Mouse (Mus musculus) kidney, postnatal 25 days (tissue): ENCODE measurements around the gene Tmtc1.
A peak's percentile ranks its signal among the peaks of the same experiment; 100 is the strongest.

ENCODE experiments used
- DNase-seq, 2 experiments: peaks; one replicate each; pipeline ENCODE4 v3.0.0; 2021; ENCODE audit warnings: mixed read lengths in 2 of 2

Tmtc1 gene

DNA sequence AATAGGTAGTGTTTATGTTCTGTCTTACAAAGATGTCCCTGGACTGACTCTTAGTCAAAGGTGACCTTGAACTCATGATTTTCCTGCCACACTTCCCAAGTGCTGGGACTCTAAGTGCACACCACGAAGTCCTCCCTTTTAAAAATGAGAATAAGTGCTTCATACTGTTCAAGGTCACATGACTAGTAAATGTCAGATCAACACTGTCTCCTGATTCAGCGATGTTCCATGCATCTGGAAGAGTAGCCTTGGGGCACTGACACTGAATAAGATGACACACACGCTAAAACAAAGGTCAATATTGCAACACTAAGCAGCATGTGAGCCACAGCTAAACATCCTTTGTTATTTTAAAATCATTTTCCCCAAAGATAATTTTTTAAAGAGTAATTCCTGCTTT, 139.0 kb downstream of the Tmtc1 start:
- no peak for DNase-seq

DNA sequence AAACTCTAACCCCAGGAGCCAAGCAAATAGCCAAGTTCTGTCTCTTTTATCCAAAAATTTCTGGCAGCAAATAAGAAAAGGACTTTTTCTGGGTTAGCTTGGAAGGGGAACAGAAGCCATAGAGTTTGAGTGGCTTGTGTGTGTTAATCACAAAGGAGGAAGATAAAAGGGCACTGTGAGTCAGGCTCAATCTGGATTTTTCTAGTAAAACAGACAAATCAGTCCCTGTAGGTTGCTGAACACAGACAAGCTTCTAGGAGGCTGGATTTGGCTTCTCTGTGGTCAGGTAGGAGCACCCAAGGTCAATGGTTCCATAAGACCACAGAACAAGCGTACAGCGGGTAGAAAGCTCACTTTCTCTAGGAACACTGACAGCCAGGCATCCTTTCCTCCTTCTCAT, 141.9 kb downstream of the Tmtc1 start:
- DNase-seq: no peak

DNA sequence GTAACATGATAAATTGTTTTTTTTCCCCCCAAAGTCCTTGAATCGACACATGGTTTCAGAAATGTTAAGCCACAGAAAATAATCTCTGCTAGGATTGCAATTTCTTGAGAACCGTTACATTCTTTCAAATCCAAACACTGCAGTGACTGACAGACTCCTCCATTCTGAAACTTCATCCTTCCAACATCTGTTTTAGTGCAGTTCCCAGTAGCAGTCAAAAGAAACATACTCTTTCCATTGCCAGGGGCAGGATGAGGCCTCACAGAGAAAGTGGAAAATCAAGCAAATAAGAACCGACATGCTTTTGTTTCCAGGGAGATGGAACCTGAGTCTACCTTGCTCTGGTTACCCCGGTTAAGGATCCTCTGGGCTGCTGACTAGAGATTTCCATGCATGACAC, 147.1 kb downstream of the Tmtc1 start:
- no peak for DNase-seq

DNA sequence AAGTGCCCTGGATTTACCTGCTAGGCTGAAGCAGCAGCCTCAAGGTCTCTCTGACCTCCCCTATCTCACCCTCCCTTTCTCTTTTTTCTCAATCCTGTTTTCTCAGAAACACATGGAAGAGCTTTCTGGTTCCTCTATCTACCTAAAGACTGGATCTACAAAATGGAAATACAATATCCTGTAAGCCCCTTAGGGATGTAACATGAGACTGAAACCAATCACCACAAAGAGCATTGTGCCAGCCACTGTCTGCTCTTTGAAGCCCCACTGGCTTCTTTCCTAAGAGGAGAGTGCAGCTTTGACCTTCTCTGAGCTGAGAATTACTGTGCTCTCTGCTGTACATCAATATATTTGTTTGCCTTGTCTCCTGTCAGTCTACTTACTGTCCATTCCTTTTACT, 147.8 kb downstream of the Tmtc1 start:
- DNase-seq: no peak

DNA sequence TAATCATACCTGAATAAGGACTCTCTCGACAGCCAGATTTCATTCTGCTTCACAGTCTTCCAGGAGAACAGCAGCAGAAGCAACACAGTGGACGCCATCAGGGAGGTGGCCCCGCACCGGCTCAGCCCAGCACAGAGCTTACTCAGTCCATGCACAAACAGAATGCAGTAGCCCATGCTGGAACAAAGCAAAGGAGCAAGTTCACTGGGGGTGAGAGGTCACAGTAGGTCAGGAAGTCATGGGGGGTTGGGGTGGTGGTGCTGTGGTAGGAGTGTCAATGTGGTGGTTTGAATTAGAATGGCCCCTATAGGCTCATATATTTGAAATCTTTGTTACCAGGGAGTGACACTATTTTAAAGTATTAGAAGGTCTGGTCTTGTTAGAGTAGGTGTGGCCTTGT, 149.7 kb downstream of the Tmtc1 start:
- DNase-seq: no peak

DNA sequence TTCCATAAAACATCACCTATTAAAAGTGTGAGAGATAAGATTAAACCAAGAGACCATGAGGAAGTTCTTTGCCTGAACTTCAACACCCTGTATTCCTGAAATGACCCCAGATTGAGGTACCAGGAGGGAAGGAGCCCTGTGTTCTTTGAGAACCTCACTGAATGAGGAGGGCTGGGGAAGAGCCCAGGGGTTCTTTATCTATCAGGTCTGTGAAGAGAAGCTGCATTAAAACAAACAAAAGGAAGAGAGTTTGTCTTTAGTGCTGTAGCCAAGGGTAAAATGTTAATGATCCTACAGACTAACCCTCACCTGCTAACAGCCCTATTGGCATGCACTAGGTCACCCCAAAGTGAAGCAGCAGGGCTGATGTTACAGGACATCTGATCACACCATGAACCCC, 153.3 kb downstream of the Tmtc1 start:
- DNase-seq: no peak

DNA sequence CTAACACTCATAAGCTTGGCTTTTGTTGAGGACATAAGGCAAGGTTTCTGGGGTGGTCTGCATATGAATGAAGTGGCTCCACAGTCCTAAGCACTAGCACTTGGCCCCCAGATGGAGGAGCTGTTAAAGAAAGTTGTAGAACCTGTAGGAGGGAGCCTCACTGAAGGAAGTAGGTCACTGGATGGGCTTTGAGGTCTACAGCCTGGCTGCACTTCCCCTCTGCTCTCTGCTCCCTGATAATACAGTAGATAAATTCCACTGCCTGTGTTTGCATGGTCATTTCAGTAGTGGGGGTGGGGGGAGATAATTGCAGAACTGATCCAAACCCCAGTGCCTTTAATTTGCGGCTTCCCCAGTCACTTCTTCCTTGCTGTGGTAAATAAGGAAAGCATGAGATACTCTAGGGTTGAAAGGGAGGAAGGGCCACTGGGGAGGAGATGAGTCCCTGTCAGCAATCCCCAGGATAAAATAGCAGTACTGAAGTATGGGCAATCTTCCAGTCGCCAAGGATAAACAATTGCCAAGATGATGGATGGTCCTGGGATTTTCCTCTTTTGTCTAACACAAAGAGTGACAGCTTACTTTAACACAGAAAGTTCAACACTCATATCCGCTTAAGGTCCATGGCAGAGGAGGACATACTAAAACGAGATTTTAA, 160.8 kb downstream of the Tmtc1 start:
- DNase-seq: peak in 1 of 2 experiments; percentile 20

DNA sequence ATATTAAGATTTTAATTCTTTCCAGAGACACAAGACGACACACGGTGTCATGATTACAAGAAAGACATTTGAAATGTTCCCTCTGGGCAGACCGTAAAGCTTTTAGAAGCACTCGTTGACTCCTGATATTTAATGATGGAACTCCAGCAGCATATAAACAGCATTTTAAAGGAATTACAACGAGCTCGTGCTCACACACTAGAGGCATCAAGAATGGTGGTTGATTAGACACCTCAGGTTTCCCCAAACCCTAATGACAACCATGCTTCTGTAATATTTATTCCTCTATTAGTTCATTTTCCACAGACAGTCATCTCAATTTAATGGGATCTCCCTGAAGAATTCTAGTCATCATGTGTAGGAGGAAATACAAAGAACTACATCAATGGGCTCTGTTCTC, 164.9 kb downstream of the Tmtc1 start:
- DNase-seq: no peak

DNA sequence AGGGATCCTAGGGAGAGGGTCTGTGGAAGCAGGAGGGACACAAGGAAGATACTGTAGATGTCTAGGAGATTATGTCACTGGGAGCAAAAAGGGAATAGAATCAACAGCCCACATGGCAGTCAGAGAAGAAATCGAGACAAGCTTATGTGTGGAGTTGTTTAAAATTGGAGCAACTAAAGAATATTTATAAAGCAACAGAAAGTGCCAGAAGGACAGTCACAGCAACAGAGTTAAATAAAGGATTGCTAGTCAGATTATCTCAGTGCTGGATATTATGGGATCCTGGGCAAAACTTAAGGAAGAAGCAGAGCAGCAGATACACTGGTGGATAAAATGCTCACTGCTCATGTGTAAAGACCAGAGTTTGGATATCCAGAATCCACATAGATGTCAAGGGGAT, 167.8 kb downstream of the Tmtc1 start:
- no peak for DNase-seq

DNA sequence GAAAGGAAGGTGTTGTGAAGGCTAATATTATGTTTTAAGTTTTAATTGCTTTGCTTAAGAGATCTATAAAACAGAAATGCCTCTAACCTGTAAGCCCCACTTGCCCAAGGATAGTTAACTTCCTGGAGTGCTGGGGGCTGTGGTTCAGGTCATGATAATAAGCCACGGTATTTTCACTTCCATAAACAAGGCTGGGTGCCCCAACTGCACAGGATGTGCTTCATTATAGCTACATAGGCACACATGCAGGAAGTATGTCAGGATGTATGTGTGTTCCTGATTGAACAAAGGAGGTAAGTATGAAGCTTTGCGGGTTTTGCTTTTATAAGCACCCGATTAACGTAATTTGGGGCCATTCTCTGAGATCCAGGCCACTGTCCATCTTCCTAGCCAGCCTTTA, 169.1 kb downstream of the Tmtc1 start:
- DNase-seq: no peak

DNA sequence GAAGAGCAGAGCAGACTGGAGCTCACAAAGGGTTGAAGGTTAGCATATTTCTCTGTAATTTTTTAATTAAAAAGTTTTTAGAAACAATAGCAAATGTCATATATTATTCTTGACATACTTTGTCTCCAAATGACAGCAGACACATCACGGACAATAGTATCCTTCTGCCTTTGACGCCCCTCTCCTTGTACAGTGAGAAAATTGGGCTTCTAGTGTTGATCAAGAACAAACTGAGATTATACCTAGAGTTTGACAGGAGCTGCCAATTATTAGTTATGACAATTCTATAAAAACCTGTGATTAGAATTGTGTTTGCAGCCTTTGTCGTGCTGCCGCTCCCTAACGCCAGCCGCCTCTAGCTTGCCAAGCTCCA, 183.5 kb downstream of the Tmtc1 start:
- no peak for DNase-seq

DNA sequence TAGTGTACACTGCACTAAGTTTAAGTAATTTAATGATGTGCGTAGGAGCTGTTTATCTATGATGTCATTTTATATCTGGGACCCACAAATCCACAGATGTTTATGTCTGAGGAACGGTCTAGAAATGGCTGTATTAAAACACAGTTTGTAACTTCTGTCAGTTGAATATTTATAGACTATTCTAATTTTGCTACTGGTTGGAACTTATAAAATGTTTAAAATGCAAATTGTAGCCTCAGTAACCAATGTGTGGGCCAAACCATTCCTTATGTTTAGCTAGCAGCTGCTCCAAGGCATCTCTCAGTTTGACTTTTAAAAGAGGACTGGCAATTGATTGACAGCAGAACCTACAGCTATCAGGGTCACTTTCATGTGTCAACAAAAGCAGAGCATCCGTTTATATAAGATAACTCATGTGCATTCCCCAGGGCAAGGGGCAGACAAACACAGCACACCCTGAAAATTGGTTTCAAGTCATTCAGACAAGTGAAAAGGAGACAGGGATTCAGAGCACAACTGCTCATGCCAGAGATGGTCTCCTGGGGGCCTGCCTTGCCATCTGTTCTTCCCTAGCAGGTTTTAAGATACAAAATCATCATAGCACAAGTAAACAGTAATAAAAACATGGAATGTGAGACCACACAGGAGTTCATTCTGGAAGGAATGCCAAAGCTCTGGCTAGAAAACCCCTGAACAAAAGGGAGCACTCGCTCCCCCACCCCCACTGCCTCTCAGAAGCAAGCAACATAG, 184.0 kb downstream of the Tmtc1 start:
- DNase-seq: no peak

DNA sequence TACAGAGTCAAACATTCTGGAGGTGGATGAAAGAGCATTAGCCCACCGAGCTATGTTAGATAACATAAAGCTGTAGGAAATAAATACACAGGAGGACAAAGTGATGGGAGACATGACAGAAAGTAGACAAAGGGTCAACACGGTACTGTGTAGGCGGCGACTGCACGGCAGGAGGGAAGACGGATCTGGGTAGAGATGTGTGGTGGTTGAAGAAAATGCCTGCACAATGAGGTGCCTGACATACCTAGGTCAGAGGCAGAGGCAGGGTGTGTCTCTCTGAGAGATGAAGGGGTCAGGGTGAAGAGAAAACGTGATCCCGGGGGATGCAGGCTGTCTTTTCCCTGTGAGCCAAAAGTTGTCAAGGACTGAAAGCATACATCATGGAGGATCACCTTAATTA, 185.1 kb downstream of the Tmtc1 start:
- DNase-seq: no peak

DNA sequence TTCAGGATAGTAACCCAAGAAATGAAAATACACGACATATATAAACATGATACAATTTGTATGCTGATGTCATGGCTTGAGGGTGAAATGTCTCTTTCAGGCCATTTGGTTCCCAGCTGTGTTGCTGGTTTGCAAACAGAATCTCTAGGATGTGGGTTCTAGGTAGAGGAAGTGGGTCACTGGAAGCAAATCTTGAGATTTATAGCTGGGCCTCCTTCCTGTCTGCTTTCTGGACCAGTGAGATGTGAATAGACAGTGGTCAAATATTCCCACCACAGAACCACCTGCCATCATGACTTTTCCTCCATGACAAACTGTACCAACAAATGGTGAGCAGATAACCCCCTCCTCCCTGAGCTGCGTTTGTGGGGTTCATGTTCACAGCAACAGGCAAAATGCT, 186.4 kb downstream of the Tmtc1 start:
- no peak for DNase-seq

DNA sequence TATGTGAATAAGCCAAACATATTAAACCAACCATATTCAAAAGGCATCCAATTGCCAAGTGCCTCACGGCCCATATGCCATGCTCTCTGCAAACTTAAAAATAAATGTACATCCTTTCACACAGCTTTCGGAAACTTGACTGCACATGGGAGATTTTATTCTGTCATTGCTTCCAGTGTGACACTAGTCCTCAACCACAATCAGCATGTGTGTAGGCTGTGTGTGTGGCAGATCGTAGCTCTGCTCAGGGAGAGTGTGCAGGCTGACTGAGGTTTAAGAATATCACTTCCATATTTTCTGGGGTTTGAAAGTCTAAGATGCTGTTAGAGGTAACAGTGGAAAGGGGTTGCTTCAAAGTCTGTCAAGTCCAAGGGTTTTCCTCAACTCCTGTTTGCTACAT, 188.1 kb downstream of the Tmtc1 start:
- no peak for DNase-seq

DNA sequence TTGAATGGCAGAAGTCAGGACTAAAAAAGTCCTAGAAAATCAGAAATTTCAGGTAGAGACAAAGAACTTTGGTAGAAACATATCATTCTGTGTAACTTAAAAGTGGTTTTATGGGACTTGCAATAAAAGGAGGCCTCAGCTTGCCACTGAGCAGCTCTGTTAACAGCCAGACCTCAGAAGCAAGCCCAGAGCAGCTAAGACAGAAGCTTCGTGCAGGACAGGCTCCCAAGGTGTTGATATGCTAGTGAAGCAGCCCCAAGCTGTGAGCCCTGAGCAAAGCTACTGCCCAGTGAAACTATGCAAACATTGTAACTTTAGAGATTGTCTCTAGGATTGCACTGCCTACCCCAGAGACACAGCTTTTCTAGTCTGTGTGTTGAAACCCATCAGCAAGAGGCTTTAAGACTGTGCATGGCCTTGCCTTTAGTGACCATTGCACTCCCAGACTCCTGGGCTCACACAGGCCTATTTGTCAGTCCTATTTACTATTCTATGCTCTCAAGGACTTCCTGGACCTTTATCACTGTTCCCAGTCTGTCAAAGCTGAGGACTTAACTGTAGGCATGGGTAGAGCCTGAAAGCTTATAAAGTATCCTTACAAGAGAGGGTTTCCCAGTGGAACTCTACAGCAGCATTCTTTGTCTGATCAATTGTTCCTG, 188.7 kb downstream of the Tmtc1 start:
- DNase-seq: no peak

DNA sequence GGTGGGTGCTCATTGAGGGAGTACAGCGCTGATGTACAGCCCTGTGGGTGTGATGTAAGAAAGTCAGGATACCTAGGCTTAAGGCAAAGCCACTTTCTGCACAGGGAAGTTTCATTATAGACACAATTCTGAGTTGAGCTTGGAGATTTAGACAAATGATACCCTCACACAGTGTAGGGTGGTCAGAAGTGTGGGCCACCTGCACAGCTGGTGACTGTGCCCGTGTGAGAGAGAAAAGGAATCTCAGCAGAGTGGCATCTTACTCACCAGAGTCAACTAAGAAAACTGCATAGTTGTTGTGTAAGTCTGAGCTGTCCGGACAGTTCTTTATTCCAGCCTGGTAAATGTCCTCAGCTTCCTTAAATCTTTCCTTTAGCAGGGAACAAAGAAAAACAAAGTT, 195.0 kb downstream of the Tmtc1 start:
- no peak for DNase-seq

DNA sequence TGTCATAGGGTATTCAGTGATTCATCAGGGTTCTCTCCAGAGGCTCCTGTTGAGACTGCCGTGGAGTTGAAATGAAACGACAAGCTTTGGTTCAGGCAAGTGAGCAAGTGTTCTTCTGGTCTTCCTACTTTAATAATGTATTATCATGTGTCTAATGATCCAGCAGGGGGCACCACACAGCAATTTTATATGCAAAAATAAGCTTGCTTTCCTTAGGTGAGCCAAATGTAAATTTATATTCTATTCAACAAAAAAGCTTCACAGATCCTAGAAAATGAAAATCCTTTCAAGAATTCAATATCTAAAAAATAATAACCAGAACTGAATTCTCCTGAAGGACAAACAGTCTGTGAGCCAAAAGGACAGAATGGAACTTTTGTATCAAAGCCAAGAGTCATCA, 195.6 kb downstream of the Tmtc1 start:
- peak in 1 of 2 experiments; percentile 84 for DNase-seq

DNA sequence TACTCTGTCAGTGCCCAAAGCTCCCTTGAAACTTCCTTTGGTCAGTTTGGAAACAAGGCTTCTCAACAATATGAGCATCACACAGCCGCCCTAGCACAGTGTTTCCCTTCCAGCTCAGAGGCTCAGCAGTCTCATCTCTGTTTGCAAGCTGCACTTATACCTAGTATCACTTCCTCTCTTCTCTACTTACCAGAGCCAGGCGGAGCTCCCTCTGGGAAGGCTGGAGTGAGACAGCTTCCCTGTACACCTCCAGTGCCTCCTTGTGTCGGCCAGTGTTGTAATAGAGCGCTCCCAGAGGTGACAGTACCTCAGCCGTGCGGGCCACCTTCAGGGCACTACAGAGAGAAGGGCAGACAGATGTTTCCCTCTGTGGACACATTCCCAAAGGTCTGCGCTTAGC, 197.6 kb downstream of the Tmtc1 start:
- DNase-seq: no peak

DNA sequence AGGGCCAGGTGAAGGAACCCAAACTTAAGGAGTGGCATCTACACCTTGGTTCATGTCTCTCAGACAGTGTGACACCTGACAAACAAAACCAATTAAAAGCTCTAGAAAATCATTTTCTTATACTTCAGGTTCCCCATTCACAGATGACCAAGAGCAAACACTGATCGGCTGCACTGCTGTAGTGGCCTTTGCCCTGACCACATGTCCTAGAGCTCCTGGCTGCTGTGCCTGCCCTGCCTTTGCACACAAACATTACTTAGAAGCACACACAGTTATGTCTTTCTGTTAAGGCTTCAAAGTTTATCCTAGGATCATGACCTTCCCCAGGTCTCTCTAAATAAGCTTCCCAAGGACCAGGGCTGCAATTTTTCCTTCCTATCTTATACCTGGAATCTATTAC, 199.4 kb downstream of the Tmtc1 start:
- DNase-seq: no peak

DNA sequence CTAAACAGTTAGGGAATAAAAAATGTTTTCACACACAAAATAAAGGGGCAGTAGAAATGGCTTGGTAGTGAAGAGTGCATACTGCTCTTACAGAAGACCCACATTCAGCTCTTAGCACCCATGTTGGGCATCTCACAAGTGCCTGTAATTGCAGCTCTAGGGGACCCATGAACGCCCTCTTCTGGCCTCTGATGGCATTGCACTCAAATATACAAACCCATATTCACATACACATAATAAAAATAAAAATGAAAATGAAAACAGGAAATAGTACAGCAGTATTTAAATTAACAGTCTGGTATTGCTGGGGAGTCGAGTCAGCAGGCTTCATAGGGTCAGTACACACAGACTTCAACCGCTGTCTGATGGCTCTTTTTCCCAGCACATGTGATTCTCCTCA, 201.9 kb downstream of the Tmtc1 start:
- no peak for DNase-seq

DNA sequence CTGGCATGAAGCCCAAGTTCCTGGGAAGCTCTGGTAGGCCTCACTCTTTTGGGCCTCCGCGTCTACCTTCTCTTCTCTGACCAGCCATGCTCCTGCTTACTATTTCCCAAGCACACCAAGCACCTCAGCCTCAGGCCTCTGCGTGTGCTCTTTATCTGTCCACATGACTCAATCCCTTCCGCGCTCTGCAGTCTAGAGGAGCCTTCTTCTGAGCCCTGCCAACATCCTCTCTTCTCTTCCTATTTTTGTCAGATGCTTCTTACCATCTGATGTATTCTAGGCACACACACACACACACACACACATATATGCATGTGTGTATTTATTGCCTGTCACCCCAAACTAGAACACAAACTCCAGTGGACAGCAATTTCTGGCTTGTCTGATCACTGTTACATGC, 202.5 kb downstream of the Tmtc1 start:
- no peak for DNase-seq

DNA sequence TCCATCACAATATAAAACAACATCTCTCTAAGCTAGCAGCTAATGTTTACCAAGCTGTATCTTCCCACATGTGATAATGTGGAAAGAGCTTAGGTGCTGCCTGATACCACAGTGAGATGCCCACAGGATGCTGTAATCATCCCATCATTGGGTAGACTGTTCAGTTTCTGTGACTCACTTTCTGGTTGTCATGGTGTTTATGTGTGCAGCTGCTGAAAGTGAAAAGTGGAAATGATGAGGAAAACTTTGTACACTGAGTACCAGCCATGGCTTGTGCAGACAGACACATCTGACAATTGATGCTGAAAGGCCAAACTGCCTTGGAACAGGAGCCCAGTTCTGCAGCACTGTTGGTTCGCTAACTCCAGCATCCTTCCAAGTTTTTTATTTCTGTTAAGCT, 204.9 kb downstream of the Tmtc1 start:
- DNase-seq: no peak

DNA sequence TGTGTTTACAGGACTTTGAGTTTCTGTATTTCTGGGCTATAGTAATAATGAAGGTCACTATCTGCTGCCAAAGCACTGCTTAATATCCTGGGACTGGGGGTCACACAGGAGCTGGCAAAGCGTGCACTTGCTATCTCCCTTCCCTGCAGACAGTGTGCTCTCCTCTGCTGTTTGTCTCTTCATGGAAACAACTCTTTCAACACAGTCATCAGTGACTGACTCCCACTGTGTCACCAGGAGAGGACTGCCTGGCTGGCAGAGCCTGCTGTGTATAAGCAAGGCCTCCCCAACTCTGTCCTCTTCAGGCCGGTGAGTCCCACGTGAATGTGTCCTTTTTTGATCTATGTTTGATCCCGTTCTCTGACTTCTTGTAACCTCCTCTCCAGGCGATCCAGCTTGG, 206.7 kb downstream of the Tmtc1 start:
- DNase-seq: no peak
